Mouse (Mus musculus): ENCODE measurements around the gene Ascc2.

- no peak for TF ChIP-seq GATA1 (IDR thresholded peaks at IDR 0.05; ENCODE audit: borderline replicate concordance, low read length)
- TF ChIP-seq FLI1 (IDR thresholded peaks at IDR 0.05; ENCODE audit: low read length), result no peak
These were observed 34.7 kb upstream of the Ascc2 start for GRCm38 (mm10) chr11:4602691-4603441.

Data from megakaryocyte, embryonic 14.5 days (primary cell).